Mouse (Mus musculus) megakaryocyte-erythroid progenitor cell, adult 5 weeks (primary cell): ENCODE data around the gene Ets2. TPM values are rescaled to one million over a fixed set of nuclear protein-coding genes. Genes with fewer than 3 reads are reported as not detected.

Source experiments
- polyA plus RNA-seq: library from polyadenylated mRNA; stranded (reverse); fragments of >175 nt; gene quantifications from 2 replicates; pipeline ENCODE4 v1.2.3, GENCODE M21; 2012

Gene Ets2
- 43.6 and 48.2 TPM in 2 replicates for polyA plus RNA-seq

DNA sequence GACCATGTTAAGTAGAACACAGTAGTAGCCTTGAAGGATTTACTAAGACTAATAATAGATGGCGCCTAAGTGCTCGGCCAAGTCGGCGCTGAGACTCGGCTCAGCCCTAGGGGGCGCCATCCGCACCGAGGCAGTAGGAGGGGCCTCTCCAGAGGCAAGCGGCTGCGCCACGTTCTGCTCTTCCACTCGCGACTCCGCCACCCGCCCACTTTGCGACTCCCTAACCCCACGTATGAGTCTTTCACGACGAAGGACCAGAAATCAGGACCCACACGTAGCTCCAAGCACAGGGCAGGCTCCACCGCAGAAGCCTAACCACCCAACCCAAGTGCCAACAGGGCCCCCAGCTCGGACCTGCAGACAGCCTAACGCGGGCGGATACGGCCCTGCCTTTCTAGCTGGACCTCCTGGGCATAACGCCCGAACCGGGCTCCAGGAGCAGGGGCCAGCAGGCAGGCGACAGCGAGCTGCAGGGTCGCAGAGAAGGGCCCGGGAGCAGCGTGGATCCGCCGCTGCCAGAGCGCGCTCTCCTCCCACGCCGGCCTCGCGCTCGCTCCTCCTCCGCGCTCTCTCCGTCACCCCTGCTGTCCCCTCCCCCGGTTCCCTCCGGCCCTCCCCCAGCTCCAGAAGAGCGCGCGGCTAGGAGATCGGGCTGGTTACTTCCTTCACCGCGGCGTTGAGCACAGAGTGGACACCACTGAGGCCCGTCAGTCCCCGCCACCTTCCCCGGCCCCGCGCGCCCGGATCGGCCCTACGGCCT lies at the start of gene Ets2:
Ets2 (plus strand) TSS at position 274 of the 760 bp plus-strand sequence.

Other genes with a start within 250 kb of the Ets2 start
- 36.2 and 47.1 TPM in 2 replicates for gene Erg, start 115.5 kb upstream of the Ets2 start, polyA plus RNA-seq